Mouse (Mus musculus) MEL (cell line): ENCODE results near the gene Lpin1.

Source experiments
- CHD2 ChIP-seq: IDR thresholded peaks from 2 replicates; pipeline ENCODE4 v1.6.1; 2011; ENCODE audit warnings: low read length, improper control_type of control experiment
- CTCF ChIP-seq, 3 experiments: IDR thresholded peaks in 2 of 3; conservative IDR thresholded peaks in 1 of 3; 2 replicates each; pipeline ENCODE4 v1.5.1; 2011 to 2012; ENCODE audit warnings: low read length in 3 of 3, low read depth in 2 of 3, mild to moderate bottlenecking in 2 of 3, improper control_type of control experiment in 1 of 3, inconsistent platforms in 1 of 3, mixed read lengths in 1 of 3, moderate library complexity in 1 of 3; ENCODE audit not compliant: control insufficient read depth in 1 of 3, insufficient read depth in 1 of 3, poor library complexity in 1 of 3, severe bottlenecking in 1 of 3
- EP300 ChIP-seq, 2 experiments: IDR thresholded peaks; 2 replicates each; pipeline ENCODE4 v1.6.1; 2011; ENCODE audit warnings: improper control_type of control experiment in 2 of 2, low read length in 2 of 2, low read depth in 1 of 2, mild to moderate bottlenecking in 1 of 2
- KAT2A ChIP-seq: conservative IDR thresholded peaks from 2 replicates; pipeline ENCODE4 v1.6.1; 2012; ENCODE audit warnings: low read depth, low read length, improper control_type of control experiment, inconsistent platforms
- MAX ChIP-seq: IDR thresholded peaks from 2 replicates; pipeline ENCODE4 v1.6.1; 2011; ENCODE audit warnings: low read length, improper control_type of control experiment
- NRF1 ChIP-seq: IDR thresholded peaks from 2 replicates; pipeline ENCODE4 v1.6.1; 2014; ENCODE audit warnings: low read depth, mild to moderate bottlenecking, inconsistent platforms, low read length, improper control_type of control experiment, moderate library complexity; ENCODE audit not compliant: poor library complexity, insufficient read depth, severe bottlenecking
- POLR2A ChIP-seq, 2 experiments: IDR thresholded peaks; 2 replicates each; pipeline ENCODE4 v1.6.1; 2011 to 2012; ENCODE audit warnings: low read length in 2 of 2, mild to moderate bottlenecking in 2 of 2, control low read depth in 1 of 2, improper control_type of control experiment in 1 of 2, low read depth in 1 of 2, moderate library complexity in 1 of 2; ENCODE audit not compliant: control insufficient read depth in 1 of 2, insufficient read depth in 1 of 2, poor library complexity in 1 of 2
- POLR2AphosphoS5 ChIP-seq: IDR thresholded peaks from 2 replicates; pipeline ENCODE4 v1.6.1; 2012; ENCODE audit warnings: low read depth, borderline replicate concordance, mild to moderate bottlenecking, inconsistent platforms, low read length, moderate library complexity, mixed read lengths
- RCOR1 ChIP-seq: IDR thresholded peaks from 2 replicates; pipeline ENCODE4 v1.6.1; 2012; ENCODE audit warnings: low read depth, mild to moderate bottlenecking, inconsistent platforms, low read length, improper control_type of control experiment
- USF2 ChIP-seq, 2 experiments: IDR thresholded peaks; 2 replicates each; pipeline ENCODE4 v1.6.1; 2011 to 2012; ENCODE audit warnings: improper control_type of control experiment in 2 of 2, low read length in 2 of 2, borderline replicate concordance in 1 of 2, inconsistent platforms in 1 of 2, low read depth in 1 of 2, mild to moderate bottlenecking in 1 of 2; ENCODE audit not compliant: insufficient read depth in 1 of 2
- ZNF384 ChIP-seq: IDR thresholded peaks from 2 replicates; pipeline ENCODE4 v1.6.1; 2012; ENCODE audit warnings: low read depth, mild to moderate bottlenecking, inconsistent platforms, low read length, improper control_type of control experiment

DNA sequence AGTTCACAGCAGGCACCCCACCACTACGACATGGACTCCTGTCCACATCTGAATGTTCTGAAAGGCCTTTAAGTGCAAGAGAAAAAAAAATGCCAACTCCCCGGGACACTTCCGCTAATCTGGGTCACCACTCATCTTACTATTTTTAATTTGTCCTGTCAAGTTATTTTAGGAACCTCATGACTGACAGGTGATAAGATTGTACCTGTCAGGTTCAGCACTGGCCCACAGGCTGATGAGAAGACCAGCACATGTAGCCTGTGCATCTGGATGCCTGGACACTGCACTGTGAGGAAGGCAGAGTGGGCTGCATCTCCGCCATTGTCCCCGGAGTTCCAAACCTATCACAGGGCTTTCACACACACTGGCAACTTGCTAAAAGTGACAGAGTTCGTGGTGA is 39.1 kb upstream of the Lpin1 start:
- TF ChIP-seq CHD2 (no peak), CTCF (IDR thresholded peaks at IDR 0.05 in 2 of 3, conservative IDR thresholded peaks at IDR 0.05 in 1 of 3; ENCODE audit: control insufficient read depth in 1 of 3, insufficient read depth in 1 of 3, low read depth in 2 of 3, low read length in 3 of 3, poor library complexity in 1 of 3, severe bottlenecking in 1 of 3) (no peak), POLR2AphosphoS5 (no peak), EP300 (IDR thresholded peaks at IDR 0.05; ENCODE audit: low read depth in 1 of 2, low read length in 2 of 2) (no peak), KAT2A (no peak), ZNF384 (no peak), USF2 (IDR thresholded peaks at IDR 0.05; ENCODE audit: borderline replicate concordance in 1 of 2, insufficient read depth in 1 of 2, low read depth in 1 of 2, low read length in 2 of 2) (no peak), POLR2A (IDR thresholded peaks at IDR 0.05; ENCODE audit: control insufficient read depth in 1 of 2, insufficient read depth in 1 of 2, low read depth in 1 of 2, low read length in 2 of 2, poor library complexity in 1 of 2) (no peak), MAX (no peak), NRF1 (no peak), RCOR1 (no peak)
